Mouse (Mus musculus): ENCODE data around the gene Snx3.

DNA sequence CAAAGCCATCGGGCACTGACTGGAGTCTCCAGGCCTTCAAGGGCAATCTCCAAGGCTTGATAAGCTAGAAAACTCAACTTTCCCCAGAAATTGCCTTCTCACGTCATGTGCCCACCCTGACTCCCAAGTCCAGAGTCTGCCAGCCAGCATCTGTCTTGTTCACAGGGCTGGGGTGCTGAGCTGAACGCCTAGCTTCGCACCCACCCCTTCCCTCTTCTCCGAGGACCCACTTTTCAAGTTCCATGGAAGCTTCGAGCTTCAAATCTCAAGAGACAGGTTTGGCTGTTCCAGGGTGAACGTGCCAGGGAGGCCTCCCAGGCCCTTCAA is 79.1 kb downstream of the Snx3 start:
- TF ChIP-seq GATA1 (IDR thresholded peaks at IDR 0.05; ENCODE audit: borderline replicate concordance, low read length) (no peak), CTCF (IDR thresholded peaks at IDR 0.05; ENCODE audit: low read depth, low read length) (no peak)

Data from G1E (cell line).